Mouse (Mus musculus): ENCODE measurements around the gene Hmgcs2. TPM values are rescaled to one million over a fixed set of nuclear protein-coding genes. Genes with fewer than 3 reads are reported as not detected.
A peak's percentile ranks its signal among the peaks of the same experiment; 100 is the strongest.
"Not testable (repeated sequence)": the region's sequence is repeated elsewhere in the genome, so short reads cannot be mapped to it uniquely, and the experiment has no call there.

The Hmgcs2 gene
- polyA plus RNA-seq, 1 experiment = 14.4 TPM

- WGBS = 64% methylated on average over 9 of the region's 9 CpGs
- H3K4me1 ChIP-seq (ENCODE audit: control insufficient read depth, insufficient read depth, low read length) = no peaks in the 10 kb centered on the region
- no peak for DNase-seq
- no peak overlapping the region for H3K4me3 ChIP-seq (replicated peaks; ENCODE audit: extremely low read depth, low read depth, low read length)
- no peak for TF ChIP-seq CTCF (IDR thresholded peaks at IDR 0.05; ENCODE audit: insufficient read depth, low read length)
- no peak for TF ChIP-seq POLR2A (IDR thresholded peaks at IDR 0.05; ENCODE audit: borderline replicate concordance, extremely low read depth, low read depth, low read length)
Observed at GRCm38 (mm10) chr3:98324235-98324634, 44.0 kb downstream of the Hmgcs2 start.

DNA sequence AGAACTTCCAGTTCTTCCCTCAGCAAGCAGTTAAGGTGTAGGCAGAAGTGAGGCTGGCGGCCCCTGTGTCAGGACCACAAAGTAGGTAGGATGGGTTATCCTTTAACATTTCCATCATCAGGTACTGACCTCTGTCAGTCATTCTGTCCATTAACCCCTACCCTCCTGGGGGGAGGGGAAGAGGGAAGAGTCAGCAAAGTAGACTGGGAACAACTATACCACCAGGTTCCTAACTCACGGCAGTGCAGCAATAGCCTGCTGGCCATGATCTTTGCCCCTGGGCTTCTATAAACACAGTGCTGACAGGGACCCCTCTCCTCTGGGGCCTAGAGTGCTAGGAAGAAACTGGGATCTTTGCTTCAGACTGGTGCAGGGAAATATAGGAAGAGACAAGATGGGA lies 53.8 kb downstream of the Hmgcs2 start:
- no peaks in the 10 kb centered on the region for H3K4me1 ChIP-seq (ENCODE audit: control insufficient read depth, insufficient read depth, low read length)
- DNase-seq = no peak
- WGBS = 96% methylated on average over 2 of the region's 2 CpGs
- H3K4me3 ChIP-seq (replicated peaks; ENCODE audit: extremely low read depth, low read depth, low read length) = no peak overlapping the region
- TF ChIP-seq POLR2A (IDR thresholded peaks at IDR 0.05; ENCODE audit: borderline replicate concordance, extremely low read depth, low read depth, low read length) = no peak
- TF ChIP-seq CTCF (IDR thresholded peaks at IDR 0.05; ENCODE audit: insufficient read depth, low read length) = no peak

- H3K4me3 ChIP-seq (replicated peaks; ENCODE audit: extremely low read depth, low read depth, low read length) = no peak overlapping the region
- DNase-seq = no peak
- TF ChIP-seq CTCF (IDR thresholded peaks at IDR 0.05; ENCODE audit: insufficient read depth, low read length) (no peak), POLR2A (IDR thresholded peaks at IDR 0.05; ENCODE audit: borderline replicate concordance, extremely low read depth, low read depth, low read length) (no peak)
- no peaks in the 10 kb centered on the region; the same call in 1 of the 2 replicates for H3K4me1 ChIP-seq (ENCODE audit: control insufficient read depth, insufficient read depth, low read length)
Observed at GRCm38 (mm10) chr3:98335331-98335730, 55.1 kb downstream of the Hmgcs2 start.

DNA sequence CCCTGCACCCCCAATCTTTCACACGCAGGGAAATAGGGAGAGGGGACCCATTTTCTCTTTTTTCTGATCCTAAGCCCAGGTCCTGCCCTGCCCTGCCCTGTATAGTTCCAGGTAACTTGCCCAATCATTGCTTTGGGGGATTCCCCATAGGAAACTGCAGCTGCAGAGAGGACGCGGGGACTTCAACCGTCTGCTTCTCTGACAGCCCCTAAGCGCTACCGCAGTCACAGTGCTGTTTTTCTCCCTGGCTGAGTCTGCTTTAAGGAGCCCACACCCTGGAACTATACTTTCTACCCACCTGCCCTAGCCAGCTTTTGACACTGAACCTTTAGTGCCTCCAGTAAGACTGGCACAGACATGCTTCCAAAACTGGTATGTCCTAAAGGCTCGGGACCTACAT lies 55.7 kb downstream of the Hmgcs2 start:
- TF ChIP-seq POLR2A (IDR thresholded peaks at IDR 0.05; ENCODE audit: borderline replicate concordance, extremely low read depth, low read depth, low read length) = no peak
- no peak for TF ChIP-seq CTCF (IDR thresholded peaks at IDR 0.05; ENCODE audit: insufficient read depth, low read length)
- H3K4me3 ChIP-seq (replicated peaks; ENCODE audit: extremely low read depth, low read depth, low read length) = no peak overlapping the region
- no peaks in the 10 kb centered on the region; the same call in 1 of the 2 replicates for H3K4me1 ChIP-seq (ENCODE audit: control insufficient read depth, insufficient read depth, low read length)
- WGBS = 69% methylated on average over 7 of the region's 7 CpGs
- no peak for DNase-seq

- H3K4me1 ChIP-seq (ENCODE audit: control insufficient read depth, insufficient read depth, low read length) = no peaks in the 10 kb centered on the region; the same call in 1 of the 2 replicates
- TF ChIP-seq POLR2A (IDR thresholded peaks at IDR 0.05; ENCODE audit: borderline replicate concordance, extremely low read depth, low read depth, low read length) (no peak), CTCF (IDR thresholded peaks at IDR 0.05; ENCODE audit: insufficient read depth, low read length) (no peak)
- 82% methylated on average over 22 of the region's 22 CpGs for WGBS
- DNase-seq = no peak
- no peak overlapping the region for H3K4me3 ChIP-seq (replicated peaks; ENCODE audit: extremely low read depth, low read depth, low read length)
Observed at GRCm38 (mm10) chr3:98336661-98337654, 56.7 kb downstream of the Hmgcs2 start.

GRCm38 (mm10) chr3:98338584-98339041 lies 58.4 kb downstream of the Hmgcs2 start:
- 15% methylated on average over 15 of the region's 15 CpGs for WGBS
- DNase-seq = peak; percentile 57
- TF ChIP-seq POLR2A (IDR thresholded peaks at IDR 0.05; ENCODE audit: borderline replicate concordance, extremely low read depth, low read depth, low read length) (no peak), CTCF (IDR thresholded peaks at IDR 0.05; ENCODE audit: insufficient read depth, low read length) (no peak)
- Histone ChIP-seq H3K4me3 (replicated peaks; ENCODE audit: extremely low read depth, low read depth, low read length) (peak overlapping the region; percentile 42), H3K4me1 (ENCODE audit: control insufficient read depth, insufficient read depth, low read length) (no peaks in the 10 kb centered on the region; the same call in 1 of the 2 replicates)

GRCm38 (mm10) chr3:98339097-98339705 lies 59.0 kb downstream of the Hmgcs2 start:
- TF ChIP-seq CTCF (IDR thresholded peaks at IDR 0.05; ENCODE audit: insufficient read depth, low read length) = no peak
- TF ChIP-seq POLR2A (IDR thresholded peaks at IDR 0.05; ENCODE audit: borderline replicate concordance, extremely low read depth, low read depth, low read length) = no peak
- H3K4me1 ChIP-seq (ENCODE audit: control insufficient read depth, insufficient read depth, low read length) = no peaks in the 10 kb centered on the region; the same call in 1 of the 2 replicates
- DNase-seq = peak; percentile 46
- WGBS = under 1% methylated on average over 46 of the region's 46 CpGs
- H3K4me3 ChIP-seq (replicated peaks; ENCODE audit: extremely low read depth, low read depth, low read length) = peak overlapping the region; percentile 20

- not testable (repeated sequence) for H3K4me1 ChIP-seq (ENCODE audit: control insufficient read depth, insufficient read depth, low read length)
- peak within 1 kb of the TSS; percentile 20 for H3K4me3 ChIP-seq (replicated peaks; ENCODE audit: extremely low read depth, low read depth, low read length)
- under 1% methylated on average over 10 of the region's 10 CpGs for WGBS
- DNase-seq = peak; percentile 40
Observed at GRCm38 (mm10) chr3:98339706-98340109, 59.5 kb downstream of the Hmgcs2 start, which contains the start of gene Phgdh. Gene Phgdh (minus strand): TSS chr3:98339990.

DNA sequence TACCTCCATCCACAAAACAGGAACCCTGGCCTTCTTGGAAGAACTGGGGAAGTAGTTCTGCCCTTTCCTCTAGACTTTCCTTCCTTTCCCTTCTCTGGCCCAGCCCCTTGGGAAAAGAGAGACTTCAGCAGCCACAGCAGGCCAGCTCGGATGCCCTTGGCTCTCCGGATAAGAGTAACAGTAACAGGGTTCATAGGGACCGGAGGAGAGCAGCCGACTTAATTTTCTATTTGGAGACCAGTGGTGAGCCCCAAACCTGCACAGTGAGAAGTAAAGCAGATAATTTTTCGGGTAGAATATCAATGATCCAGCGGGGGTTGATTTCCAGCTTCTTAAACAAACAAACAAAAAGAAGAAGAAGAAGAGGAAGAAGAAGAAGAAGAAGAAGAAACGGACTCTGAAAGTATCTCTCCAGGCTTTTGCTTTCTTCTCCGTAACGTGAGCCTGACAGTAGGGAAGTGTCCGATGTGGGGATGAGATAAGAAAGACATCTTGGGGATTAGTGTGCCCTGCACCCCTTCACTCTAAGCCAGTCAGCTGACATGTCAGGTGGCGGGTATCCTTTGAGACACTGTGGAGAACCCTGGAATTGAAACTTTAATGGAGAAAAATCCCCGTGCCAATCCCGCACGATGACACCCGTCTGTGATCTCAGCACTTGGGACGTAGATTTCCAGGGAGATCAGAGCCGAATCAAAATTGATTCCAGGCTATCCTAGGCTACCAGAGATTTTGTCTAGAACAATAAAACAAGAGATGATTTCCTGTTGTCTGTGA lies 60.8 kb downstream of the Hmgcs2 start:
- Histone ChIP-seq H3K4me3 (replicated peaks; ENCODE audit: extremely low read depth, low read depth, low read length) (no peak overlapping the region), H3K4me1 (ENCODE audit: control insufficient read depth, insufficient read depth, low read length) (no peaks in the 10 kb centered on the region; the same call in 1 of the 2 replicates)
- TF ChIP-seq POLR2A (IDR thresholded peaks at IDR 0.05; ENCODE audit: borderline replicate concordance, extremely low read depth, low read depth, low read length) (no peak), CTCF (IDR thresholded peaks at IDR 0.05; ENCODE audit: insufficient read depth, low read length) (no peak)
- 81% methylated on average over 17 of the region's 17 CpGs for WGBS
- DNase-seq = no peak

Measured in lung, adult 2 months (tissue).